Mouse (Mus musculus): Measurements from ENCODE around the gene Vmn2r19. TPM values are rescaled to one million over a fixed set of nuclear protein-coding genes. Genes with fewer than 3 reads are reported as not detected.

Vmn2r19 gene
- total RNA-seq, 2 experiments from 2014 or later = not detected

Other genes starting within 250 kb of the Vmn2r19 start
- 38.4 and 58.3 TPM in 2 replicates for gene Clec4a2, start 201.9 kb upstream of the Vmn2r19 start, total RNA-seq (2014; fragmentation: Nextera tagmentation)
- 39.5 and 48.5 TPM in 2 replicates for gene Clec4a2, start 201.9 kb upstream of the Vmn2r19 start, total RNA-seq (2017)
- gene Clec4b2, start 135.4 kb upstream of the Vmn2r19 start, total RNA-seq (2014; fragmentation: Nextera tagmentation) = 2.0 TPM in 1 of 2 replicates, not detected in the other
- gene Clec4b2, start 135.4 kb upstream of the Vmn2r19 start, total RNA-seq (2017) = 2.1 and 5.1 TPM in 2 replicates
- not detected in 2 replicates for gene Clec4n, start 78.5 kb upstream of the Vmn2r19 start, total RNA-seq (2014; fragmentation: Nextera tagmentation)
- gene Clec4n, start 78.5 kb upstream of the Vmn2r19 start, total RNA-seq (2017) = 0.57 TPM in 1 of 2 replicates, not detected in the other
- gene Clec4d, start 46.2 kb upstream of the Vmn2r19 start, total RNA-seq (2014; fragmentation: Nextera tagmentation) = 5.1 and 10.7 TPM in 2 replicates
- 5.8 and 7.8 TPM in 2 replicates for gene Clec4d, start 46.2 kb upstream of the Vmn2r19 start, total RNA-seq (2017)
- 16.3 and 20.5 TPM in 2 replicates for gene Clec4e, start 18.5 kb upstream of the Vmn2r19 start, total RNA-seq (2014; fragmentation: Nextera tagmentation)
- gene Clec4e, start 18.5 kb upstream of the Vmn2r19 start, total RNA-seq (2017) = 20.9 and 23.7 TPM in 2 replicates
- 0.06 TPM in 1 of 2 replicates, not detected in the other for gene Vmn2r20, start 109.8 kb downstream of the Vmn2r19 start, total RNA-seq (2014; fragmentation: Nextera tagmentation)
- gene Vmn2r20, start 109.8 kb downstream of the Vmn2r19 start, total RNA-seq (2017) = not detected in 2 replicates
- not detected in 2 replicates for gene Vmn2r21, start 225.1 kb downstream of the Vmn2r19 start, total RNA-seq (2014; fragmentation: Nextera tagmentation)
- gene Vmn2r21, start 225.1 kb downstream of the Vmn2r19 start, total RNA-seq (2017) = not detected in 2 replicates